Mouse (Mus musculus) c-Kit-negative CD71-positive TER-119-positive erythroid progenitor cells, embryonic 14.5 days (primary cell): Measurements from ENCODE around the gene Tfdp1.

Experiments used
- DNase-seq: peaks from one replicate; pipeline ENCODE4 v3.0.0-alpha.2; 2013; ENCODE audit warnings: low read depth, low spot score

Gene Tfdp1

DNA sequence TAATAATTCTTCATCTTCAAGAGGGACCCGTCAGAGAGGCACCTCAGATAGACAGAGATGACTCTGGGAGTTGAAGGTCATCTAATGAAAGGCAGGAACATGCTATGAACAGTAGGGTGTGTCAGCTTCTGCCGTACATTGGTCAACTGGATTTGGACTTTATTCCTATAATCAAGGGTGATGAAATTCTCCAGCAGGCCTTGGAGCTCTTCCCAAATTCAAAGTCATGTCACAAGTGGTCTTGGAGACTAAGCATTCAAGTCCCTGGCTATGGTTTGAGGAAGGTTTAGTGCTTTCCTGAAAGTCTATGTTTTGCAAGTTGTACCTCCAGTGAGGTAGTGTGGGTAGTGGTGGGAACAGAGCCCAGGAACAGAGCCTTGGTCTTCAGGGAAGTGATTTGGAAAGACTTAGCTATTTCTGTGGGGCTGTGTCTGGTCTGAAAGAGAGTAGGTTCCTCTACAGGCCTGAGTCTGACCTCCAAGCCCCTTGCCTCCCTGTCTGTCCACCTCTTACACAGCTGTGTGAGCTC, 80.6 kb downstream of the Tfdp1 start:
- DNase-seq, result no peak

DNA sequence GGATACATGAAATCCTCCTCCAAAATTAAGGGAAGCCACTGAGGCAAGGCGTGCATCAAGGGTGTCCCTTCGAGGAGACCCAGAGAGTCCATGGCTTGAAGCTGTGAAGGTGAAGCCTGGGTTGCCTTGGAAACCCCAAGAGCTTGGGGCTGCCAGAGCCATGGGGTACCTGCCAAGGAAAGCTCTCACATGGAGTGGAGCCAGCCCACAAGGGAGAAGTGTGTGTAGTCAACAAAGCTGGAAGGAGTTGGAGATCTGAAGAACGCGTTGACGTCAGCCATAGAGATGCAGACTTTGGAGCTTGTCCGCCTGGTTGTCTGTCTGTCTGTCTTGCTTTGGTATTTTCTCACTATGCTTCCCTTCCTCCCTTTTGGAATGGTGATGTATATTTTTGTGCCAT, 82.4 kb downstream of the Tfdp1 start:
- DNase-seq, result no peak

DNA sequence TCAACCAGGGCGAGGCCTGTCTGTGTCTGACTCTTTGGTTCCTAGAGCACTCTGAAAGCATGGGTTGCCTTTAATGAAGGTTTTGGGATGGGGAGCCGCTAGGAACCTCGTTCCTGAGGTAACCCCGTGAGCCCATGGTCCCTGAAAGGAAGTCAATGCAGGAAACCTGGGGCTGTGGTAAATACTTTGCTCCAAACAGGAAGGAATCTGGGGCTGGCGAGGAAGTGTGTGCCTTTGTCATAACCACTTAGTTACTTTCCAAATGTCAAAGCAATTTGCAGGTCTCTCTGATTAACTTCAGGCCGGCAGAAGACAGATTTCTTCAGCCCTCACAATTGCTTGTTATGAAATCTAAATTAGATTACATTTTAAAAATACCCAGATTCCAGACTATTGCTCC, 88.8 kb downstream of the Tfdp1 start:
- DNase-seq, result no peak
